In the genomic region with DNA sequence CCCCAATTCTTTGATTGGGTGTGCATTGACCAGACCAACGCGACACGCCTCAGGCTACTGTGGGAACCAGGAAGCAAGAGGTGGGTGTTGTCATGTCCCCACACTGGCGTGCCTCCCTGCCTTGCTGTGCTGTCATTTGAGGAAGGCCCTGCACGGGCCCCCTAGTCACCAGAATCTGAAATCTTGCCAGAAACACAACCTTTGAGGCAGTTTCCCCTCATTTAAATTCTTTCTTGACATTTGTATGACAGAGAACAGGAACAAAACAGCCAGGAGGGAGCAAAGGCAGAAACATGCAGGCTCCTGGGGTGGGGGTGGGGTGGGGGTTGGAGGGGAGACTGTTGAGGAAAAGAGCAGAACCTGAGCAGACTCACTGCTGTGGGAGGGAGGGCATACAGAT, we compare ENCODE assay signal across 26 mouse cellular contexts.
DNase-seq lines count a peak whose midpoint lies in the region; ATAC-seq lines count a peak whose summit lies in the region.
"Had no signal": no experiment of that assay in that cellular context is flagged by ENCODE, and none has a peak within 500 bp of the region (broad histone marks: within the 10 kb centered on the region; RNA-seq: fewer than 3 reads in every experiment).

No protein-coding gene starts in this region.

- H3K27ac ChIP-seq in embryonic facial prominence, embryonic 10.5 days (replicated peaks) = no peak overlapping the region
- H3K27ac ChIP-seq: embryonic facial prominence, embryonic 13.5 days; forebrain, embryonic 12.5 days; heart, adult 2 months; heart, embryonic 10.5 days; heart, embryonic 13.5 days; hindbrain, embryonic 14.5 days; hindbrain, postnatal 0 days had no signal

- whole genome bisulfite sequencing in embryonic facial prominence, embryonic 10.5 days = 72% methylated on average over 5 of the region's 5 CpGs

- no peak overlapping the region for H3K4me3 ChIP-seq in embryonic facial prominence, embryonic 10.5 days
- H3K4me3 ChIP-seq: embryonic facial prominence, embryonic 13.5 days; forebrain, embryonic 12.5 days; heart, adult 2 months; heart, embryonic 10.5 days; heart, embryonic 13.5 days had no signal

- H3K9me3 ChIP-seq in embryonic facial prominence, embryonic 10.5 days = no peaks in the 10 kb centered on the region
- H3K9me3 ChIP-seq: embryonic facial prominence, embryonic 13.5 days; forebrain, embryonic 12.5 days; heart, embryonic 10.5 days; heart, embryonic 13.5 days had no signal

- H3K27me3 ChIP-seq in embryonic facial prominence, embryonic 10.5 days (replicated peaks; ENCODE audit: low read depth, poor library complexity, severe bottlenecking) = no peaks in the 10 kb centered on the region
- H3K27me3 ChIP-seq: embryonic facial prominence, embryonic 13.5 days; forebrain, embryonic 12.5 days had no signal

- no peak for ATAC-seq in erythroid progenitor cell, adult 5-6 weeks (replicated peaks; ENCODE audit: low FRiP score, poor library complexity, severe bottlenecking)
- ATAC-seq: CD4-positive, CD25-positive, alpha-beta regulatory T cell, adult 4 months; forebrain, embryonic 16.5 days; hindbrain, postnatal 0 days; inflammation-experienced regulatory T-cells, adult 6 months; intestine, embryonic 16.5 days had no signal

- DNase-seq in ES-CJ7 (ENCODE audit: low read depth, low spot score) (peak; percentile 12), R1 (ENCODE audit: low read depth, low spot score) (peak; percentile 56)
- DNase-seq in embryonic facial prominence, embryonic 10.5 days (ENCODE audit: low spot score) = peak; percentile 16
- no peak for DNase-seq in thymus, adult 18-20 months
- DNase-seq in cerebellum, adult 9-11 months = no peak
- DNase-seq: adrenal gland, adult 2 months; adrenal gland, postnatal 14 days; cerebellum, adult 11-12 months; cerebellum, adult 8-10 months; cerebellum, postnatal 14 days; gastrocnemius, postnatal 10 days; gastrocnemius, postnatal 36 days; heart, adult 2 months; heart, postnatal 14 days; heart, postnatal 4 days had no signal

- H3K36me3 ChIP-seq in embryonic facial prominence, embryonic 10.5 days (replicated peaks) = no peaks in the 10 kb centered on the region
- H3K36me3 ChIP-seq: embryonic facial prominence, embryonic 13.5 days; forebrain, embryonic 12.5 days; heart, embryonic 10.5 days; heart, embryonic 13.5 days had no signal

- peaks cover 4% of the 10 kb centered on the region; the same call in 1 of the 2 replicates for H3K4me1 ChIP-seq in embryonic facial prominence, embryonic 10.5 days
- H3K4me1 ChIP-seq: heart, embryonic 10.5 days; heart, embryonic 13.5 days had no signal

Comparison
In these comparisons a context has a peak if more than half of its experiments do, and no peak if none do; other contexts are left out.
1. DNase-seq: peak in ES-CJ7 (single experiment), R1 (single experiment) and embryonic facial prominence, embryonic 10.5 days (single experiment); none in thymus, adult 18-20 months (0 of 2) and cerebellum, adult 9-11 months (single experiment).